Mouse (Mus musculus) myocyte (in vitro differentiated cells): ENCODE data around the gene Jmjd1c.

Experiments used
- E2F4 ChIP-seq: IDR thresholded peaks from one replicate; pipeline ENCODE4 v1.6.1; 2011; ENCODE audit warnings: mild to moderate bottlenecking, control low read depth, moderate library complexity; ENCODE audit not compliant: insufficient read depth
- MAX ChIP-seq: IDR thresholded peaks from one replicate; pipeline ENCODE4 v1.6.1; 2011; ENCODE audit warnings: low read depth, mild to moderate bottlenecking, control low read depth
- MYOD1 ChIP-seq, 3 experiments: IDR thresholded peaks; one replicate each; pipeline ENCODE4 v1.6.1; 2011; ENCODE audit warnings: control low read depth in 2 of 3, low read depth in 2 of 3, mild to moderate bottlenecking in 2 of 3, moderate library complexity in 1 of 3; ENCODE audit not compliant: insufficient read length in 2 of 3, control insufficient read depth in 1 of 3
- POLR2A ChIP-seq: IDR thresholded peaks from one replicate; pipeline ENCODE4 v1.6.1; 2011; ENCODE audit warnings: low read depth, mild to moderate bottlenecking, control low read depth, moderate library complexity; ENCODE audit not compliant: insufficient read length
- POLR2AphosphoS2 ChIP-seq: IDR thresholded peaks from one replicate; pipeline ENCODE4 v1.6.1; 2011; ENCODE audit warnings: low read depth, control low read depth; ENCODE audit not compliant: insufficient read length
- TCF12 ChIP-seq: IDR thresholded peaks from one replicate; pipeline ENCODE4 v1.6.1; 2011; ENCODE audit warnings: mild to moderate bottlenecking, control low read depth; ENCODE audit not compliant: poor library complexity, insufficient read depth, severe bottlenecking
- TCF3 ChIP-seq: IDR thresholded peaks from one replicate; pipeline ENCODE4 v1.6.1; 2011; ENCODE audit warnings: low read depth, control low read depth; ENCODE audit not compliant: insufficient read length

DNA sequence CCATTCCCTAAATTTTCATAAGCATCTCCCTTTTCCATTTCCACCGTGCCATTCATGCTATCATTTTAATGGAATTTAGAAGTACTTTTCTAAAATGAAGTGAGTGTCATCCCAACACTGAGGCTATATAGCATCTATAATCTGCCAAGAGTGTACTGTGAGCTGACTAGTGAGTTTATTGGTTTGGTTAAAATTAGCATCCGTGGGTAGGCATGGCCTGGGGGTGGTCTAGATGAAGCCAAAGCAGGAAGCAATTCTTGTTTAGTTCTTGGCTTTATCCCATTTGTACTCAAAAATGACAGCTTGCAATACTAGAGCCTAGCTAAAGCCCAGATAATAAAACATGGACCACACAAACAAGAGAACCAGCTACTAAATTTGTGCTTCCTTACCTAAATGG is 101.9 kb downstream of the Jmjd1c start:
- TF ChIP-seq POLR2A, result no peak
- TF ChIP-seq TCF12, result no peak
- no peak for TF ChIP-seq TCF3
- TF ChIP-seq POLR2AphosphoS2, result no peak
- TF ChIP-seq MAX, result no peak
- TF ChIP-seq MYOD1 (IDR thresholded peaks at IDR 0.05; ENCODE audit: control insufficient read depth in 1 of 3, insufficient read length in 2 of 3, low read depth in 2 of 3), result no peak
- no peak for TF ChIP-seq E2F4
